Mouse (Mus musculus) hematopoietic multipotent progenitor cell, adult 10-12 weeks (in vitro differentiated cells): Measurements from ENCODE around the gene Tes. TPM values are rescaled to one million over a fixed set of nuclear protein-coding genes. Genes with fewer than 3 reads are reported as not detected.

ENCODE experiments used
- polyA plus RNA-seq: library from polyadenylated mRNA; stranded (reverse); fragments of >175 nt; gene quantifications from 2 replicates; pipeline ENCODE4 v1.2.3, GENCODE M21; 2012; ENCODE audit warnings: low replicate concordance

Gene Tes
- polyA plus RNA-seq = 33.6 and 42.6 TPM in 2 replicates

GRCm38 (mm10) chr6:17064936-17065790 is at the start of gene Tes:
TSS of gene Tes (plus strand) at chr6:17065149.

Other genes with a start within 250 kb of the Tes start
- gene Tfec, start 166.7 kb upstream of the Tes start, polyA plus RNA-seq = 0.38 and 0.42 TPM in 2 replicates
- 0.14 and 0.55 TPM in 2 replicates for gene Cav2, start 216.0 kb downstream of the Tes start, polyA plus RNA-seq
- gene Cav1, start 241.2 kb downstream of the Tes start, polyA plus RNA-seq = 0.40 and 2.0 TPM in 2 replicates